Mouse (Mus musculus): ENCODE data around the gene Olfr843. TPM values are rescaled to one million over a fixed set of nuclear protein-coding genes. Genes with fewer than 3 reads are reported as not detected.

The Olfr843 gene
- not detected in 2 replicates for polyA plus RNA-seq (2012)

DNA sequence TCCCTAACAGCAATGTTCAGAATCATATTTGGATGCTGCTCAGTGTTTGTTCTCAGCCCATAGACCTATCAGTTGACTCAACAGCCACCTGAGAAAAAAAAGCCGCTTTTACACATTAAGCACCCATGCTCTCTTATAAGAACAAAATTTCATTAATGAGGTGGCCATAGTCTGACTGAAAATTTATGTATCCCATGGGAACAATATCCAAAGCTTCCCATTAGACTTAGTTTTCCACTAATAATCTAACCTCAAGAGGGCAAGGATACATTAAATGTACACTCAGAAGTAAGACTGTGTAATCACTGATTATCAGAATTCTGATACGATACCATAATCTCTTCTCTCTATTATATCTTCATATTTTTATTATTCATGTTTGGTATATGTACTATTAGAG is at the start of gene Olfr843:
Olfr843 (minus strand) TSS at position 101 of the 400 bp plus-strand sequence.
- no peaks in the 10 kb centered on the region for H3K9me3 ChIP-seq (ENCODE audit: control insufficient read depth, low read length)
- H3K4me1 ChIP-seq (ENCODE audit: control insufficient read depth): no peaks in the 10 kb centered on the region
- no peak within 1 kb of the TSS for H3K4me3 ChIP-seq (replicated peaks)
- H3K27me3 ChIP-seq (ENCODE audit: control insufficient read depth): no peaks in the 10 kb centered on the region
- TF ChIP-seq GATA1 (IDR thresholded peaks at IDR 0.05; ENCODE audit: low read length): no peak
- no peak for TF ChIP-seq TAL1 (IDR thresholded peaks at IDR 0.05; ENCODE audit: low read length)
- no peaks in the 10 kb centered on the region for H3K36me3 ChIP-seq (ENCODE audit: control insufficient read depth)

Other genes starting within 250 kb of the Olfr843 start
- not detected in 2 replicates for gene Olfr835, start 219.3 kb downstream of the Olfr843 start, polyA plus RNA-seq (2012)
- 0.01 TPM in 1 of 2 replicates, not detected in the other for gene Olfr836, start 131.6 kb downstream of the Olfr843 start, polyA plus RNA-seq (2012)
- not detected in 2 replicates for gene Olfr837, start 115.7 kb downstream of the Olfr843 start, polyA plus RNA-seq (2012)
- gene Olfr839-ps1, start 74.7 kb downstream of the Olfr843 start, polyA plus RNA-seq (2012): not detected in 2 replicates
- gene Olfr844, start 64.4 kb upstream of the Olfr843 start, polyA plus RNA-seq (2012): not detected in 2 replicates
- not detected in 2 replicates for gene Olfr845, start 84.5 kb upstream of the Olfr843 start, polyA plus RNA-seq (2012)
- not detected in 2 replicates for gene Olfr846, start 112.0 kb upstream of the Olfr843 start, polyA plus RNA-seq (2012)
- not detected in 2 replicates for gene Olfr847, start 126.7 kb upstream of the Olfr843 start, polyA plus RNA-seq (2012)
- not detected in 2 replicates for gene Olfr849, start 188.3 kb upstream of the Olfr843 start, polyA plus RNA-seq (2012)
- not detected in 2 replicates for gene Olfr850, start 226.3 kb upstream of the Olfr843 start, polyA plus RNA-seq (2012)
- gene Olfr851, start 241.3 kb upstream of the Olfr843 start, polyA plus RNA-seq (2012): not detected in 2 replicates